Mouse (Mus musculus): ENCODE measurements around the gene D17Wsu92e. TPM values are rescaled to one million over a fixed set of nuclear protein-coding genes. Genes with fewer than 3 reads are reported as not detected.

D17Wsu92e gene
- total and polyA plus RNA-seq, 2 experiments = 93.0 to 159 TPM

DNA sequence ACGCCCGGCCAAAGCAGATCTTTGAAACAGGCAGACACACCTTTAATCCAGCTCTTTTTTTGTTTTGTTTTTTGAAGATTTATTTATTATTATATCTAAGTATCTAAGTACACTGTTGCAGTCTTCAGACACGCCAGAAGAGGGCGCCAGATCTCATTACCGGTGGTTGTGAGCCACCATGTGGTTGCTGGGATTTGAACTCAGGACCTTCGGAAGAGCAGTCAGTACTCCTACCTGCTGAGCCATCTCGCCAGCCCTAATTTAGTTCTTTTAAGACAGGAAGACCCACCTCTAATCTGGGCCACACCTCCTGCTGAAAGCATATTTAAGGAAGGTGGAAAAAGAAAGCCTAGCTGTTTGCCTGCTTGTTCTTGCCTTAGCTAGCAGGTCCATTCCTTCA, 10.0 kb upstream of the D17Wsu92e start:
- WGBS = 63% methylated on average over 7 of the region's 7 CpGs
- Histone ChIP-seq H3K36me3 (ENCODE audit: control insufficient read depth, insufficient read depth, low read length) (no peaks in the 10 kb centered on the region), H3K79me2 (ENCODE audit: control insufficient read depth, insufficient read depth, low read length) (no peaks in the 10 kb centered on the region), H3K9ac (ENCODE audit: low read depth, low read length) (no peak overlapping the region), H3K4me3 (ENCODE audit: insufficient read depth, low read depth, low read length) (no peak overlapping the region), H3K27ac (replicated peaks; ENCODE audit: insufficient read depth, low read depth, low read length) (no peak overlapping the region), H3K27me3 (ENCODE audit: control insufficient read depth, insufficient read depth, low read length) (no peaks in the 10 kb centered on the region), H3K4me1 (ENCODE audit: control insufficient read depth, insufficient read depth, low read length) (peaks cover 1% of the 10 kb centered on the region; the same call in 1 of the 2 replicates)
- TF ChIP-seq CTCF (IDR thresholded peaks at IDR 0.05; ENCODE audit: low read depth, low read length) = peak; percentile 51
- no peak for TF ChIP-seq POLR2A (IDR thresholded peaks at IDR 0.05; ENCODE audit: extremely low read depth, insufficient read depth, low read length)
- DNase-seq (ENCODE audit: extremely low read depth, low read depth, low spot score) = no peak

DNA sequence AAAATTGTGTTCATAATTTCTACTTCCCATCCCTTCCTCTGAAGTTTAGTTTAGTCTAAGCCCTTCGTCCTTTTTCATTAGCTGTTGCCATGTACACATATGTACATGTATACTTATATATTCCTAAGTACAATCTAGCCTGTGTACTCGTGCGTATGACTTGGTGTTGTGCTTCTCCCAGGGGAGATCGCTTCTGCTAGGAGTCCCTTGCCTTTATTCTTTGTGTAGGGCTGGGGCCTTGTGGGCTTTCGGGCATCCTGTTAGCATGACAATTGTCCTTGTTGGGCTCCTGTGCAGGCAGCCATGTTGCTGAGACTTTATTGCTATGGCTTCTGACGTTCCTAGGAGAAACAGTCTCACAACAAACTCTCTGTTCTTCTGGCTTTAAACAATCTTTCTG, 7.1 kb upstream of the D17Wsu92e start:
- no peaks in the 10 kb centered on the region for H3K27me3 ChIP-seq (ENCODE audit: control insufficient read depth, insufficient read depth, low read length)
- no peaks in the 10 kb centered on the region for H3K36me3 ChIP-seq (ENCODE audit: control insufficient read depth, insufficient read depth, low read length)
- H3K9ac ChIP-seq (ENCODE audit: low read depth, low read length) = no peak overlapping the region
- TF ChIP-seq CTCF (IDR thresholded peaks at IDR 0.05; ENCODE audit: low read depth, low read length) = no peak
- TF ChIP-seq POLR2A (IDR thresholded peaks at IDR 0.05; ENCODE audit: extremely low read depth, insufficient read depth, low read length) = no peak
- no peaks in the 10 kb centered on the region for H3K79me2 ChIP-seq (ENCODE audit: control insufficient read depth, insufficient read depth, low read length)
- H3K4me1 ChIP-seq (ENCODE audit: control insufficient read depth, insufficient read depth, low read length) = peaks cover 2% of the 10 kb centered on the region
- no peak overlapping the region for H3K4me3 ChIP-seq (ENCODE audit: insufficient read depth, low read depth, low read length)
- DNase-seq (ENCODE audit: extremely low read depth, low read depth, low spot score) = no peak
- no peak overlapping the region for H3K27ac ChIP-seq (replicated peaks; ENCODE audit: insufficient read depth, low read depth, low read length)
- 79% methylated on average over 6 of the region's 6 CpGs for WGBS

DNA sequence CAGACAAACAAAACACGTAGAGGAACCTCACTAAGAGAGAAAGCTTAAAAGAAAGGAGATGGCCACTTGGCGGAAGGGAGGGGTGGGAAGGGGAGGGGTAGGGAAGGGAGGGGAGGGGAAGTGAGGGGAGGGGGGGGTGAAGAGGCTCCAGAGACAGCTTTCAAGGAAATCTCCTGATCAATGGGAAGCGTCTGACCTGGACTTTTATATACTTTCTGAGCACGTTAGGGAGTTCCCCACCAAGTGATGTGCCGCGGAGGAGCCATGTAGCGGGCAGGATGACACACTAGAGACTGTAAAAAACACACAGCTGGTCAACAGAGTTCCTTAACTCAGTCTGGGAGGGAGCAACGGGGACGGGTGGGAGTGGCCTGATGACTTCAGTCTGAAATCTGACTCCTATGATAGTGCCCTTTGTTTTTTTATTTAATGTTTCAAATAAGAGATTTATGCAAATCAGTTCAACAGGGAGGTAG, 6.5 kb upstream of the D17Wsu92e start:
- Histone ChIP-seq H3K4me1 (ENCODE audit: control insufficient read depth, insufficient read depth, low read length) (peaks cover 8% of the 10 kb centered on the region), H3K27me3 (ENCODE audit: control insufficient read depth, insufficient read depth, low read length) (no peaks in the 10 kb centered on the region), H3K36me3 (ENCODE audit: control insufficient read depth, insufficient read depth, low read length) (no peaks in the 10 kb centered on the region), H3K4me3 (ENCODE audit: insufficient read depth, low read depth, low read length) (peak overlapping the region; percentile 13; the same call in 1 of the 2 replicates), H3K9ac (ENCODE audit: low read depth, low read length) (no peak overlapping the region), H3K79me2 (ENCODE audit: control insufficient read depth, insufficient read depth, low read length) (no peaks in the 10 kb centered on the region), H3K27ac (replicated peaks; ENCODE audit: insufficient read depth, low read depth, low read length) (peak overlapping the region; percentile 8; the same call in 1 of the 2 replicates)
- no peak for DNase-seq (ENCODE audit: extremely low read depth, low read depth, low spot score)
- TF ChIP-seq POLR2A (IDR thresholded peaks at IDR 0.05; ENCODE audit: extremely low read depth, insufficient read depth, low read length) (no peak), CTCF (IDR thresholded peaks at IDR 0.05; ENCODE audit: low read depth, low read length) (no peak)
- WGBS = 22% methylated on average over 8 of the region's 9 CpGs

DNA sequence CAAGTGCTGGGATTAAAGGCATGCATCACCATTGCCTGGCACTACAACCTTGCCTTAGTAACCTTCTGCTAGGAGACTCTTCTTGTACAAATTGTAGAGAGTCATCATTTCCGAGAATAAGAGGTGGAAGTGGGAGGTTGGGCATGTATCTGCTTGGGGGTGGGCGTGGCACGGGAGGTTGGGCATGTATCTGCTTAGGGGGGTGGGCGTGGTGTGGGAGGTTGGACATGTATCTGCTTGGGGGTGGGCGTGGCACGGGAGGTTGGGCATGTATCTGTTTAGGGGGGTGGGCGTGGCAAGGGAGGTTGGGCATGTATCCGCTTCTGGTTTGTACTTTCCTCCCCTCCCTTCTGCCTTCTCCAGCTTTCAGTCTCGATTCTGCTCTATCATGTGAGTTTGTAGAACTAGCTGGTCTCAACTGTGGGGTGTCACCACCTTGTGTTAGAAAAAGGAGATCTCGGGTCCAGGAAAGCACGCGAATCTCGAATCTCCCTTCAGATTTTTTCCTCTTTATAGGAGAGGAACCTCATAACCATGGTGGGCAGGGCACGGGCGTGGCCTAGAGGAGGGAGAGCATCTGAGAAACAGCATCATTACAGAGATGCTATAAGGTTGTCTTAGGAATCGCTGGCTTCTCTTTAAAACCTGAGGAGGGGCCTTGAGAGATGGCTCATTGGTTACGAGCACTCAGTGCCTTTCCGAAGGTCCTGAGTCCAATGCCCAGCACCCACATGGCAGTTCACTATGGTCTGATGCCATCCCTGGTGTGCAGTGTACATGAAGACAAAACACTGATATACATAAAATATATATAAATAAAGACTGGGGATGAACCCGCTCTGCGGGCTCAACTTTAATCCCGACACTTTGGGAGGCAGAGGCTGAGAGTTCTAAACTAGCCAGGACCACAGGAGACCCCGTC, 5.8 kb upstream of the D17Wsu92e start:
- WGBS = 11% methylated on average over 22 of the region's 22 CpGs
- H3K4me1 ChIP-seq (ENCODE audit: control insufficient read depth, insufficient read depth, low read length) = peaks cover 13% of the 10 kb centered on the region
- TF ChIP-seq POLR2A (IDR thresholded peaks at IDR 0.05; ENCODE audit: extremely low read depth, insufficient read depth, low read length) = no peak
- no peaks in the 10 kb centered on the region for H3K79me2 ChIP-seq (ENCODE audit: control insufficient read depth, insufficient read depth, low read length)
- H3K36me3 ChIP-seq (ENCODE audit: control insufficient read depth, insufficient read depth, low read length) = no peaks in the 10 kb centered on the region
- H3K9ac ChIP-seq (ENCODE audit: low read depth, low read length) = no peak overlapping the region
- no peaks in the 10 kb centered on the region for H3K27me3 ChIP-seq (ENCODE audit: control insufficient read depth, insufficient read depth, low read length)
- DNase-seq (ENCODE audit: extremely low read depth, low read depth, low spot score) = peak; percentile 42
- peak overlapping the region; percentile 25; the same call in 1 of the 2 replicates for H3K4me3 ChIP-seq (ENCODE audit: insufficient read depth, low read depth, low read length)
- H3K27ac ChIP-seq (replicated peaks; ENCODE audit: insufficient read depth, low read depth, low read length) = peak overlapping the region; percentile 59

DNA sequence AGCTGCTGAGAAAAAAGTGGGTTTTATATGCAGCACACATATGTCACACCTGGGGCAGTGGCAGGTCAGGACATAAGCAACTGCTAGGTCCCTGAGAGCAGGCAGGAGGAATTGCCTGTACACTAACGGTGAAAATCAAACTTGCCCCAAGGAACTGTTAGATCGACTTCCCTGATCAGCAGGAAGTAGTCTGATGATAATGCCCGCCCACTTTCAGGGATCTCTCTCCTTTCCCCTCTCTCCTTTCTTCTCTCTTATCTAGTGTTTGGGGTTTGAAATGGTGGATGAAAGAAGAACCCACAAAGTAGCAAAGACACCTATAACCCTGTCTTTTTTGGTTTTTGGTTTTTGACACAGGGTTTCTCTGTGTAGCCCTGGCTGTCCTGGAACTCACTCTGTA, 5.1 kb upstream of the D17Wsu92e start:
- Histone ChIP-seq H3K4me3 (ENCODE audit: insufficient read depth, low read depth, low read length) (no peak overlapping the region), H3K36me3 (ENCODE audit: control insufficient read depth, insufficient read depth, low read length) (no peaks in the 10 kb centered on the region), H3K27ac (replicated peaks; ENCODE audit: insufficient read depth, low read depth, low read length) (peak overlapping the region; percentile 59), H3K27me3 (ENCODE audit: control insufficient read depth, insufficient read depth, low read length) (no peaks in the 10 kb centered on the region), H3K4me1 (ENCODE audit: control insufficient read depth, insufficient read depth, low read length) (peaks cover 14% of the 10 kb centered on the region), H3K9ac (ENCODE audit: low read depth, low read length) (no peak overlapping the region), H3K79me2 (ENCODE audit: control insufficient read depth, insufficient read depth, low read length) (no peaks in the 10 kb centered on the region)
- no peak for DNase-seq (ENCODE audit: extremely low read depth, low read depth, low spot score)
- WGBS = 53% methylated on average over 3 of the region's 3 CpGs
- TF ChIP-seq POLR2A (IDR thresholded peaks at IDR 0.05; ENCODE audit: extremely low read depth, insufficient read depth, low read length) = no peak
- no peak for TF ChIP-seq CTCF (IDR thresholded peaks at IDR 0.05; ENCODE audit: low read depth, low read length)

DNA sequence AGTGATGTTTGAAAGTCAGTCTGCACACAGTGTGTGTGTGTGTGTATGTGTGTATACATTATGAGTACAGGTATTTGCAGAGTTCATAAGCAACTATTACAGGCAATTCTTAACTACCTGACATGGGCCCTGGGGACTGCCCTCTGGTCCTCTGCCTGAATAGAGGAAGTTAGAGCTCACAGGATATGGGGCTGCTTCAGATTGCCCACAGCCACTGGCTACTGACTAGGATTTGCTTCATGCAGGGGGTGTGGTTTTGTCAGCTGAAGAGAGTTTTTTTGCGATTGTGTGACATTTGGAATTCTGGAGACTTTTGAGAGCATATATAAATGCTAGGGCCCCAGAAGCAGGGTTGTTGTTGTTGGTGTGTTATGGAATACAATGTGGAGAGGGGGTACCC, 4.5 kb upstream of the D17Wsu92e start:
- peaks cover 14% of the 10 kb centered on the region for H3K4me1 ChIP-seq (ENCODE audit: control insufficient read depth, insufficient read depth, low read length)
- 65% methylated on average over 1 of the region's 1 CpGs for WGBS
- H3K9ac ChIP-seq (ENCODE audit: low read depth, low read length) = no peak overlapping the region
- no peak overlapping the region for H3K4me3 ChIP-seq (ENCODE audit: insufficient read depth, low read depth, low read length)
- no peaks in the 10 kb centered on the region for H3K36me3 ChIP-seq (ENCODE audit: control insufficient read depth, insufficient read depth, low read length)
- DNase-seq (ENCODE audit: extremely low read depth, low read depth, low spot score) = no peak
- H3K27me3 ChIP-seq (ENCODE audit: control insufficient read depth, insufficient read depth, low read length) = no peaks in the 10 kb centered on the region
- H3K79me2 ChIP-seq (ENCODE audit: control insufficient read depth, insufficient read depth, low read length) = peaks cover 3% of the 10 kb centered on the region; the same call in 1 of the 2 replicates
- H3K27ac ChIP-seq (replicated peaks; ENCODE audit: insufficient read depth, low read depth, low read length) = peak overlapping the region; percentile 15; the same call in 1 of the 2 replicates
- no peak for TF ChIP-seq POLR2A (IDR thresholded peaks at IDR 0.05; ENCODE audit: extremely low read depth, insufficient read depth, low read length)
- no peak for TF ChIP-seq CTCF (IDR thresholded peaks at IDR 0.05; ENCODE audit: low read depth, low read length)
